Mouse (Mus musculus): ENCODE measurements at regions not wholly inside any gene's neighbourhood (a gene's known extent, or its start where the extent isn't known, plus 50 kb on each side); places are given as distances from the start of the nearest gene placed in this dataset.
"Not testable (repeated sequence)": the region's sequence is repeated elsewhere in the genome, so short reads cannot be mapped to it uniquely, and the experiment has no call there.

DNA sequence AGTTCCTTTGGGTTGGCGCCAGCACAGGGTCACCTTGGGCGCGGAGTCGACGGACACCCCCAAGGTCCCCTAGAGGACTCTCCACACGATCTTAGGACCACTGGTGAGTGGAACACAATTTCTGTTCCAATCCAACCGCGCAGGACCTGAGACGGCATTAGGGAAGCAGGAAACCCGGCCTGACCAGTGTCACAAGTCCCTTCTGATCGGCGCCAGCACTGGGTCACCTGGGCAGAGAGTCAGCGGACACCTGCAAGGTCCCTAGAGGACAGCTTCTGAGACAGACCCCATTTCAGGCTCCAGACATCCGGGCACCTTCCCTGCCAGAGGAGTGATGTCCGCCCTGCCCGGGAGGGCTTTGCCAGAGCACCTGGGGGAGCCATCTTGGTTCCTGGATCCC is 74.2 kb upstream of the Cdh13 start:
- DNase-seq (ENCODE audit: low spot score): not testable (repeated sequence)

- no peak for DNase-seq (ENCODE audit: low spot score)
These were observed 92.7 kb upstream of the Cdh13 start for GRCm38 (mm10) chr8:118190866-118191265.

DNA sequence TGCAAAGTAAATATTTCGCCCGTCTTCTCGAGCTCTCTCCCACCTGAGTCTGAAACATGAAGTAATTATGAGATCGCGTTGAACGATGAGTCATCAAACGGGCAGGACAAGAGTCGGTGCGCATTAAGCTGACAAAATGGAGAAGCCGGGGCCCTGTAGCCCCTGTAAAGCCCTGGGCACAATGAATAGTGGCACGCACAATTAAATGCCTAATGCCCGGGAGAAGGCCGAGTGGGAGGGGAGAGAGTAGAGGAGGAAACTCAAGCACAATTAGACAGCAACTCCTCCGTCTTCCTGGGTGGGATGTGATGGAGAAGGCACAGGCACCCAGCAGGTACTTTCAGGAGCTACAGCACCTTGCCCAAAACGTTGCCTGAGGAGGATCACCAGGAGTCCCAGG is 94.3 kb upstream of the Cdh13 start:
- no peak for DNase-seq (ENCODE audit: low spot score)

GRCm38 (mm10) chr8:118169001-118169413 is 114.5 kb upstream of the Cdh13 start:
- no peak for DNase-seq (ENCODE audit: low spot score)

DNA sequence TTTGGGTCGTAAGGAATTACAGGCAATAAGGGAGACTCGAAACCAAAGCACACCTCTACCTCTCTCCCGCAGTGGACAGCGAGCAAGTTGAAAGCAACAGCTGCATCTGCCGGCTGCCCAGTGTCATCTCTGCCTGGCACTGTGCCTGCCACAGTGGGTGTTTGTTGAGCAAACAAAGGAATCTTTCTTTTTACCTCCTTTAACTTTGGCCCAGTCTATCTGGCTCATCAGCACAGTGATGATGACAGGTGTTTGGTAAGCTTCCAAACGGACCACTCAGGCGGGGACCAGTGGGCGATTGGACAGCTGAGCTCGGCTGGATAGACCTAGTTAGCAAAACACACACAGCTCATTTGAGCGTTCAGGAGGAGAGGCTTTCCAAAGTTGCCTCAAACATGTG is 121.4 kb upstream of the Cdh13 start:
- DNase-seq (ENCODE audit: low spot score): no peak

- no peak for DNase-seq (ENCODE audit: low spot score)
These were observed 136.0 kb upstream of the Cdh13 start for GRCm38 (mm10) chr8:118147359-118148205.

DNA sequence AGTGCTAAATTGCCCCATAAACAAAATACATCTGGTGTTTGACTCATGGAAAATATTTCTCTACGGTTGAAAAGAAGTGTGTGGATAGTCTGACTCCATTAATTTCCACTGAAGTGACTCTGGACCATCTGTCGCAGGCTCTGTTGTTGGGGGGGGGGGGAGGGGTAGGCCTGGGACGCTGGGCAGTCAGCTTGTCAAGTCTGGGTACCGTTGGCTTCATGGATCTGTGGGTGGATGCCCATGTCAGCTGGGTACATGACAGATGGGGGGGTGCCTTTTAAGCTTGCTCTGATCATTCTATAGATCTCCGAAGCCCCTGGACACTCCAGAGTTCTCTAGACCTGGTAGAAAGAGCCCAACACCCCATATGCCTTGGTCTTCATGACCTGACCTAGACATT is 139.0 kb upstream of the Cdh13 start:
- DNase-seq (ENCODE audit: low spot score): no peak

GRCm38 (mm10) chr8:118142311-118142710 is 141.2 kb upstream of the Cdh13 start:
- no peak for DNase-seq (ENCODE audit: low spot score)

- no peak for DNase-seq (ENCODE audit: low spot score)
These were observed 143.6 kb upstream of the Cdh13 start for GRCm38 (mm10) chr8:118139928-118140327.

- no peak for DNase-seq (ENCODE audit: low spot score)
These were observed 145.7 kb upstream of the Cdh13 start for GRCm38 (mm10) chr8:118137846-118138245.

GRCm38 (mm10) chr8:118124993-118125392 is 158.5 kb upstream of the Cdh13 start:
- DNase-seq (ENCODE audit: low spot score): no peak

GRCm38 (mm10) chr8:118114253-118114652 is 169.3 kb upstream of the Cdh13 start:
- no peak for DNase-seq (ENCODE audit: low spot score)

DNA sequence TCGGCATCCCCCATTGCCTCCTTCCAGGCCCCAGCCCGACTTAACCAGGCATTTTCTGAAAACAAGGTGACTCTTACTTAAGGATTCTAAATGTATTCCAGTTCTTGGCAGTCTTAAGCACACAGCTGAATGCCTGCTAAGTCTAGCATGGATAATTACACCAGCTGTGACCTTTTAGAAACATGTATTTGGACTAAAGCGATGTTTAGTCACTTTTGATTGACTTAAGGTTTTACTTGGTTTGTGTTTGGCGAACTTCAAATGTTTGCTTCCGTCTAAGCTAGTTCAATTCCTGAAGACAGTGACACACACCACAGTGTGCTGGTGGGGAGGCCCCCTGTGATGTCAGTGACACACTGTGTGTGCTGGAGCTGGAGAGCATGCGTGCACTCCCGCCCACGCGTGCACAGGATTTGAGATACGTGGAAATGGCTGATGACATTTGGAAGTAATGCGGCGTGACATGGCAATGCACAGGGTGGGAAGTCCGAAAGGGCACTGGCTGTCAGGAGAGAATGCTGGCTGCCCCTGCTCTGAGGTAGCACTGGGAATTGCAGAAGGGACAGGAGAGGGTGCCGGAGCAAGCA is 179.0 kb upstream of the Cdh13 start:
- no peak for DNase-seq (ENCODE audit: low spot score)

DNA sequence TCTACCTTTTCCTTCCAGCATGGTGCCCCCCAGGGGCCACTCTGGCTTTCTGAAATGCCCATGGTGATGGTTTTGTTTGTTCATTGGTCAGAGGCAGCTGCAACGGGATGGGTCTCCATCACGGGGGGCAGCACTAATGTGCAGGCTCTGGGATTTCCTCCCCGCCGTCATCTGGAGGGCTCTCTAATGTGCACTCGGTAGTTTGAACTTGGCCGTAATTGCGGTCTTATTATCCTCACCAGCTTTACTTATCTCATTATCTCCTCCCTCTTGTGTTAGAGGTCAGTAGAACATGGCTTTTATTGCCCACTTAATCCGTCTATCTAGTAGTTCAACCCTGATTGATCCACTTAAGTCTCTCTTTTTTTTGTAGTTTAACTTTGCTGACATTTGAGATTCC is 182.2 kb upstream of the Cdh13 start:
- no peak for DNase-seq (ENCODE audit: low spot score)

- DNase-seq (ENCODE audit: low spot score): no peak
These were observed 220.8 kb upstream of the Cdh13 start for GRCm38 (mm10) chr8:118062736-118063135.

DNA sequence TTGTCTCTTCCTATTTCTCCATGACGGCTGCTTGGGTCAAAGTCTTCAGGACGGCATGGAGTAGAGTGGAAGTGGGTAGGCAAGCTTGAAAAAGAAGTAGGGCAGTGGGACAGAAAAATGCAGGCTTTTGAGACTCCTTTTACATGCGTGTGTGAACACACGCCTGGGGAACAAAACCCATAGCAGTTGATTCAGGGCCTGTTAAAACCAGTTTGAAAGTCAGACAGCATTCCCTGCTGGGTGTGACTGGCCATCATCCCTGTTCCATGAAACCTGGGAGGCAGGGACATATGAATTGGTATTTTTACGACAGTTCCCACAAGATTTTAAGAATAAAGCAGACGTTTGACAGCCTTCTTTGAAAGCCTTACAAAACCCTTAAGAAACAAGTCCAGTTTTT is 226.8 kb upstream of the Cdh13 start:
- no peak for DNase-seq (ENCODE audit: low spot score)

- no peak for DNase-seq (ENCODE audit: low spot score)
These were observed 228.0 kb upstream of the Cdh13 start for GRCm38 (mm10) chr8:118055536-118055935.

GRCm38 (mm10) chr8:118050386-118050785 is 233.1 kb upstream of the Cdh13 start:
- DNase-seq (ENCODE audit: low spot score): no peak

DNA sequence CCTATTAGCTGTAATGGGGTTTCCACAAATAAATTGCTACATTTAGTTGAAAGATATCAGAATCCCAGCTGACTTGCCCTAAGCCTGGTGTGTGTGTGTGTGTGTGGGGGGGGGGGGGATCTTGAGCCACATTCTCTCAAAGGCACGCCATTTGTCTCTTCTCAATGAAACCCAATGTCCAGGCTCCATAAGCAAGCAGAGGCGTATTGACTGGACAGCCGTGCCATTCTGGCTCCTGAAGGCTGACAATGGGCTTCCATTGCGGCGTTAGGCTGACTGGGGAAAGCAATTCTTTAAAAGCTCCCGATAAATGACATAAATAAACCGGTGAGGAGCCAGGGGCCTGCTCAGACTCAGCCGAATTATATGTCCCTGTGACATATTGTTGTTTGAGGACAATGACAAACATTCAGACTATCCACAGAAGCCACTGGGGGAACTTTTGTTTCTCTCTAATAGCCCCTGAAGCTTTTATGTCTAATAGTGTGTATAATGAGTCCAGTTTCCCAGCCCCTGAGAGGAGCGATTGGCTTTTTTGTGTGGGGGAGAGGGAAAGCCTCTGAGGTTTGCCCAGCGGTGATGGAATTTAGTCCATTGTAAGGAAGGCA is 240.6 kb upstream of the Mphosph6 start:
- DNase-seq (ENCODE audit: low spot score): no peak

DNA sequence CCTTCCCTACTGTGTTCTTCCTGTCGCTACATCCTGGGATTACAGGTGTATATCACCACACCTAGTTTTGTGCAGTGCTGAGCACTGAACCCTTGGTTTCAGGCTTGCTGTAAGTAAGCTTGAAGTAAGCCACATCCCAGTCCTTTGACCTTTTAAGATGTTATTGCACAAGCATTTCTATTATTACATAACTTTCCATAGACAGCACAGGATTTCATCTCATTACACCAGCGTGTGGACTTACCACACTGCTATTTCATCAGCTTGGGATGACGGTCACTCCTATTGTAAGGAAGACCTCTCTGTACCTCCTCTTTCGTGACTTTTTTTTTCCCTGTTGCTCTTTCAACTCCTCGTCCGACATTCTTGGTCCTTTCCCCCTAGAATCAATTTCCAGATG is 239.5 kb upstream of the Mphosph6 start:
- DNase-seq (ENCODE audit: low spot score): no peak

DNA sequence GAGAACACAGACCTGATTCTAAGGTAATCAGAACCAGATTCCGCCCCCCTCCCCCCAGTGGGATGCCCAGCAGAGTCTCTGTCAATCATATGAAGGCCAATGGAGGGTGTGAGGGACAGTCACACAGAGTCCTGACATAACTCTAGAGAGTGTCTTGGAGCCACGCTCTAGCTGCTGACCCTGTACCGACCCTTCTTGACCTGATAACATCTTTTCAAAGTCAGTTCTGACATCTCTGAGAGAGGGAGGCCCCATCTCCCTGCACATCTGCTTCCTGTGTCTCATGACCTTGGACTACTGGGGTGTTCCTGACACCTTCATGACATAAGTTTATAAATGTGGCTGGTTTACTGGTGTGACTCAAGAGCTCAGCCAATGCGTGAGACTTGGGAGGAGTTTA is 236.1 kb upstream of the Mphosph6 start:
- no peak for DNase-seq (ENCODE audit: low spot score)

GRCm38 (mm10) chr8:118034051-118034450 is 232.3 kb upstream of the Mphosph6 start:
- no peak for DNase-seq (ENCODE audit: low spot score)

- no peak for DNase-seq (ENCODE audit: low spot score)
These were observed 229.7 kb upstream of the Mphosph6 start for GRCm38 (mm10) chr8:118031406-118031805.
